Mouse (Mus musculus) heart, adult 9 months (tissue): ENCODE data around the gene Sept12.

Experiments used
- DNase-seq, 2 experiments: peaks; one replicate each; pipeline ENCODE4 v3.0.0; 2022; ENCODE audit warnings: low spot score in 2 of 2

Sept12 gene

DNA sequence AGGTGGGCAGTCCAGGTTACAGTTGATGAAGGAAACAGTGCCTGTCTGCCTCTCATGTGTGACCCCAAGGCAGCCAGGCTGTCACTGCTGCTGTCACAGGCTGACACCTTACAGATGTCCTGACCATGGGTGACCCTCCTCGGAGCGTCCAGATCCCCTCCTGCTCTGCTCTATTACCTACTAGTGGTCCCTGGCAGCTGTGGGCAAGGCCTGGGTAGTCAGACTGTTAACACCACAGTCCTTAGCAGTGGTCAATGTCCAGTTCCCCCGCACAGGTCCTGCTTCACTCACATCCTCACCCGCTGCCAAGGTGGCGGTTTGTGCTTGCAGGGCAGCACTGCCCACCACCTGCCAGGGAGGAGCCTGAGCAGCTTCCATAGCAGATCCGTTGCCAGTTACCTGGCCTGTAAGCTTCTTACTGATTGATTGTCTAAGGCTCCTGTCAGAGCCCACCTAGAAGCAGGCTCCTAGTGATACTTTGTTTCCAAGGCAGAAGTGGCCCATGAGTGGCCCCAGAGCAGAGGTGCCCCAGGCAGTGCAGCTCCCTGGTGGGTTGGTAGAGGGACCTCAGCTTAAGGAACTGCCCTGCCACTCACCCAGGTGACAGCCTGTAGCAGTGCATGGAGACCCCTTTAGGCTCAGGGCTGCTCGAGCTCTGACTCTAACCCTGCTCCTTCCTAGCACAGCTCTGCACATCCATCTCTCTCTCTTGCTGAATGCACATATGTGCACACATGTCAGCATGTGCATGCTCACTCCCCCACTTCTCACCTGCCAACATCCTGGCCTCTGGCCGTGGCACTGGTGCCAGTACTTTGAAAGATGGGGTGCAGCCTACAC is 60.1 kb downstream of the Sept12 start:
- DNase-seq = no peak
